Mouse (Mus musculus) lung, postnatal 0 days (tissue): Measurements from ENCODE around the gene Gk5. TPM values are rescaled to one million over a fixed set of nuclear protein-coding genes. Genes with fewer than 3 reads are reported as not detected.
"Not testable (repeated sequence)": the region's sequence is repeated elsewhere in the genome, so short reads cannot be mapped to it uniquely, and the experiment has no call there.

Source experiments
- ATAC-seq: fragments of 200-750 bp; cut with Nextera tagmentation; 2 replicates; pipeline ENCODE4 v1.8.0; 2017; ENCODE audit warnings: moderate library complexity
- DNase-seq: peaks from one replicate; pipeline ENCODE4 v3.0.0-alpha.2; 2016; ENCODE audit warnings: low spot score
- H3K27ac ChIP-seq: fragments of 300-500 bp; sonication (generic); 2 replicates; pipeline ENCODE4 v1.5.1; 2014; ENCODE audit warnings: antibody characterized with exemption, mild to moderate bottlenecking, low read length, mixed read lengths
- H3K27me3 ChIP-seq: fragments of 300-500 bp; sonication (generic); replicated peaks from 2 replicates; pipeline ENCODE4 v1.6.1; 2014; ENCODE audit warnings: low read length, mixed read lengths; ENCODE audit not compliant: insufficient read depth
- H3K36me3 ChIP-seq: fragments of 300-500 bp; sonication (generic); 2 replicates; pipeline ENCODE4 v1.6.1; 2014; ENCODE audit warnings: low read length, mixed read lengths; ENCODE audit not compliant: insufficient read depth
- H3K4me1 ChIP-seq: fragments of 300-500 bp; sonication (generic); 2 replicates; pipeline ENCODE4 v1.6.1; 2014; ENCODE audit warnings: antibody characterized with exemption, low read depth, low read length, mixed read lengths; ENCODE audit not compliant: insufficient read depth
- H3K4me2 ChIP-seq: fragments of 300-500 bp; sonication (generic); replicated peaks from 2 replicates; pipeline ENCODE4 v1.6.1; 2014; ENCODE audit warnings: low read depth, mild to moderate bottlenecking, low read length, moderate library complexity, mixed read lengths
- H3K4me3 ChIP-seq: fragments of 300-500 bp; sonication (generic); 2 replicates; pipeline ENCODE4 v1.5.1; 2014; ENCODE audit warnings: low read depth, low read length
- H3K9ac ChIP-seq: fragments of 300-500 bp; sonication (generic); replicated peaks from 2 replicates; pipeline ENCODE4 v1.6.1; 2014; ENCODE audit warnings: low read depth, mild to moderate bottlenecking
- H3K9me3 ChIP-seq: fragments of 300-500 bp; sonication (generic); 2 replicates; pipeline ENCODE4 v1.6.1; 2016; ENCODE audit warnings: low read length, mixed read lengths
- CTCF ChIP-seq: IDR thresholded peaks from 2 replicates; pipeline ENCODE4 v1.5.1; 2016; ENCODE audit warnings: antibody characterized with exemption, mild to moderate bottlenecking
- EP300 ChIP-seq: IDR thresholded peaks from 2 replicates; pipeline ENCODE4 v1.6.1; 2016; ENCODE audit warnings: antibody characterized with exemption, mild to moderate bottlenecking, control low read depth
- WGBS: fragments of 180-500 bp; shearing (Covaris S2); extraction: QIAGEN DNeasy Blood & Tissue Kit; methylation state at CpG from one replicate; pipeline ENCODE4 v1.1.7; 2014; 5-methylcytosine and 5-hydroxymethylcytosine counted together
- polyA plus RNA-seq: library from polyadenylated mRNA; unstranded; fragments of >200 nt; fragmentation: Nextera tagmentation; extraction: Ambion mirVana; gene quantifications from 2 replicates; pipeline ENCODE4 v1.2.1, GENCODE M21; 2015

Gk5 gene
- polyA plus RNA-seq, 1 experiment from 2014 or later: 2.5 TPM

DNA sequence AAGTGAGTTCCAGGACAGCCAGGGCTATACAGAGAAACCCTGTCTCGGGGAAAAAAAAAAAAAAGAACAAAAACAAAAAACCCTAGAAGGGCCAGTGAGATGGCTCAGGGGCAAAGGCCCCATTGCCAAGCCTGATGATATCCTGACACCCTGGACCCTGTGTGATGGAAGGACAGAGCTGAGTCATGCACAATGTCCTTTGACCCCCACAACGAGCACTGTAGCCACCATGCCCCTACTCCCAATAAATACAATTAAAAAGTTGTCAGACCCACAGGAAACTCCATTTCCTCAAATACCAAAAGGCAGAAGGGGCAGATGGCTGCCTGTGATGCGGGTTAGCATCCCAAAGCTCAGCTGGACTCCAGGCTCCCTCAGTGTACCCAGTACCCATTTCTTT, 39.9 kb downstream of the Gk5 start:
- no peaks in the 10 kb centered on the region for H3K36me3 ChIP-seq
- H3K4me3 ChIP-seq: no peak overlapping the region
- 73% methylated on average over 3 of the region's 3 CpGs for WGBS
- ATAC-seq (no peak), DNase-seq (no peak)
- H3K9ac ChIP-seq: no peak overlapping the region
- H3K27me3 ChIP-seq: no peaks in the 10 kb centered on the region
- H3K4me1 ChIP-seq: no peaks in the 10 kb centered on the region
- no peak for TF ChIP-seq CTCF
- TF ChIP-seq EP300: no peak
- no peaks in the 10 kb centered on the region for H3K9me3 ChIP-seq
- H3K4me2 ChIP-seq: no peak overlapping the region
- H3K27ac ChIP-seq: no peak overlapping the region

- H3K27ac ChIP-seq: no peak overlapping the region
- H3K36me3 ChIP-seq: no peaks in the 10 kb centered on the region
- H3K9ac ChIP-seq: no peak overlapping the region
- ATAC-seq: no peak
- no peaks in the 10 kb centered on the region for H3K9me3 ChIP-seq
- H3K4me3 ChIP-seq: no peak overlapping the region
- WGBS: 71% methylated on average over 3 of the region's 3 CpGs
- no peaks in the 10 kb centered on the region for H3K4me1 ChIP-seq
- no peaks in the 10 kb centered on the region for H3K27me3 ChIP-seq
- H3K4me2 ChIP-seq: no peak overlapping the region
- no peak for TF ChIP-seq EP300
- TF ChIP-seq CTCF: no peak
- no peak for DNase-seq
Observed at GRCm38 (mm10) chr9:96160767-96161166, 41.6 kb downstream of the Gk5 start.

- no peak overlapping the region for H3K4me2 ChIP-seq
- DNase-seq (no peak), ATAC-seq (no peak)
- no peaks in the 10 kb centered on the region for H3K27me3 ChIP-seq
- H3K36me3 ChIP-seq: no peaks in the 10 kb centered on the region
- WGBS: 80% methylated on average over 5 of the region's 5 CpGs
- no peaks in the 10 kb centered on the region for H3K9me3 ChIP-seq
- no peak overlapping the region for H3K9ac ChIP-seq
- TF ChIP-seq CTCF: no peak
- no peak for TF ChIP-seq EP300
- no peaks in the 10 kb centered on the region for H3K4me1 ChIP-seq
- H3K27ac ChIP-seq: no peak overlapping the region
- no peak overlapping the region for H3K4me3 ChIP-seq
Observed at GRCm38 (mm10) chr9:96162421-96162820, 43.3 kb downstream of the Gk5 start.

- TF ChIP-seq EP300 (no peak), CTCF (no peak)
- Histone ChIP-seq H3K4me1 (no peaks in the 10 kb centered on the region), H3K9me3 (no peaks in the 10 kb centered on the region), H3K27ac (no peak overlapping the region), H3K9ac (no peak overlapping the region), H3K27me3 (no peaks in the 10 kb centered on the region), H3K4me3 (no peak overlapping the region), H3K4me2 (no peak overlapping the region), H3K36me3 (no peaks in the 10 kb centered on the region)
- 94% methylated on average over 7 of the region's 7 CpGs for WGBS
- DNase-seq (no peak), ATAC-seq (no peak)
Observed at GRCm38 (mm10) chr9:96163443-96163842, 44.3 kb downstream of the Gk5 start.

DNA sequence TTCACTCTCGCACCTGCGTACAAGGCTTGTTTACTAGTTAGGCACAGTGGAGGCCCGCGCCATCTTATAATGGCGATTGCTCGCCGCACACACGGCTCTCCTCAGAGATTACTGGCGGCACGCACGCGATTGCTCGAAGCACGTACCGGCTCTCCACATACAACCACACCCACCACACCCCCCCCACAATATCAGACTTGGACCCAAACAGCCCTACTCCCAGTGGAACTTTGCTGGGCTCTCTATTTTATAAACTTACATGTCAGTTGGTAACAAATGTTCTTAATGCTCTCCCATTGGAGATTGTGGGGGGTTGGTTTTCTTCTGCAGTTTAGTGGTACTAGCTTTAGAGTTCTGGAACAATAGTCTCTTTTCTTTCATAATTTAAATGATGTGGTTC, 44.8 kb downstream of the Gk5 start:
- not testable (repeated sequence) for H3K36me3 ChIP-seq, H3K4me2 ChIP-seq, H3K9me3 ChIP-seq, H3K4me3 ChIP-seq, DNase-seq, ATAC-seq, H3K4me1 ChIP-seq, H3K9ac ChIP-seq, H3K27ac ChIP-seq, H3K27me3 ChIP-seq
- 98% methylated on average over 13 of the region's 15 CpGs for WGBS

DNA sequence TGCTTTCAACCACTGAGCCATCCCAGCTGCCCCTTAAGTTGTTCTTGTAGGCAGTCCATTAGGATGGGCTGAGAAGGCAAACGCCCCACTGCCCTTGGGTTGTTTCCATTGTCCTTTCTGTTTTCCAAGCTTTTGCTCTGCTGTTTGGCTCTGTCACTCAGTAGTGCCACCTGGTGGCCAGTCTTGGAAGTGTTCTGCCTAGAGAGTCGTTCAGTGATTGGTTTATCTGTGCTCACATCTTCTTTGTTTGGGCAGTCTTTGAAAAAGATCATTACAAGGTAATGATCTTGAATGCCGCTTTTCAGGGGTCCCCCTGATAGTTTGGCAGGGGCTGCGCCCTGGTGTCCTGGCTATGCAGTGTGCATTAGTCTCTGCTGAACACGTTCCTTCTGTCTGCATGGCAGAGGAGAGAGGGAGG, 48.0 kb downstream of the Gk5 start:
- Histone ChIP-seq H3K36me3 (no peaks in the 10 kb centered on the region; the same call in 1 of the 2 replicates), H3K27me3 (no peaks in the 10 kb centered on the region), H3K9ac (no peak overlapping the region), H3K27ac (no peak overlapping the region), H3K4me2 (no peak overlapping the region), H3K9me3 (no peaks in the 10 kb centered on the region), H3K4me3 (no peak overlapping the region), H3K4me1 (no peaks in the 10 kb centered on the region)
- 37% methylated on average over 5 of the region's 5 CpGs for WGBS
- ATAC-seq: no peak
- DNase-seq: peak; percentile 72
- peak; percentile 92 for TF ChIP-seq CTCF
- no peak for TF ChIP-seq EP300

- no peaks in the 10 kb centered on the region for H3K4me1 ChIP-seq
- no peak overlapping the region for H3K9ac ChIP-seq
- DNase-seq: no peak
- WGBS: 64% methylated on average over 3 of the region's 3 CpGs
- no peaks in the 10 kb centered on the region; the same call in 1 of the 2 replicates for H3K36me3 ChIP-seq
- no peak overlapping the region for H3K4me2 ChIP-seq
- no peak overlapping the region for H3K4me3 ChIP-seq
- no peaks in the 10 kb centered on the region for H3K9me3 ChIP-seq
- TF ChIP-seq EP300: no peak
- no peak for TF ChIP-seq CTCF
- H3K27ac ChIP-seq: no peak overlapping the region
- H3K27me3 ChIP-seq: no peaks in the 10 kb centered on the region
- ATAC-seq: no peak
Observed at GRCm38 (mm10) chr9:96170600-96170999, 51.4 kb downstream of the Gk5 start.
